Mouse (Mus musculus) inflammation-experienced regulatory T-cells, adult 6 months (primary cell): ENCODE results near the gene Sdr9c7. TPM values are rescaled to one million over a fixed set of nuclear protein-coding genes. Genes with fewer than 3 reads are reported as not detected.

ENCODE experiments used
- polyA plus RNA-seq, 3 experiments: library from polyadenylated mRNA; unstranded; fragments of 100-300 nt; shearing (Covaris generic); gene quantifications; one replicate each; pipeline ENCODE4 v1.2.1; 2017

Sdr9c7 gene
- polyA plus RNA-seq, 3 experiments from 2014 or later = not detected

Other genes with a start within 250 kb of the Sdr9c7 start
- gene Nemp1, start 231.6 kb upstream of the Sdr9c7 start, polyA plus RNA-seq = 1 to 10 TPM; 3.7 to 5.9 (median 5.7) TPM
- gene Nab2, start 229.9 kb upstream of the Sdr9c7 start, polyA plus RNA-seq = 1 to 10 TPM; 7.5 to 9.5 (median 7.8) TPM
- gene Myo1a, start 193.3 kb upstream of the Sdr9c7 start, polyA plus RNA-seq = not detected
- not detected for gene Tac2, start 174.0 kb upstream of the Sdr9c7 start, polyA plus RNA-seq
- under 1 TPM; 0.31 to 0.95 (median 0.64) TPM for gene Zbtb39, start 159.0 kb upstream of the Sdr9c7 start, polyA plus RNA-seq
- under 1 TPM; 0.14 to 0.44 (median 0.37) TPM for gene Gpr182, start 146.8 kb upstream of the Sdr9c7 start, polyA plus RNA-seq
- under 1 TPM in 2 of 3 experiments, not detected in 1; 0.28 TPM for gene Rdh1, start 138.8 kb upstream of the Sdr9c7 start, polyA plus RNA-seq
- gene Rdh16f1, start 138.7 kb upstream of the Sdr9c7 start, polyA plus RNA-seq = 1 to 10 TPM in 1 of 3 experiments, under 1 TPM in 1, not detected in 1; 0.36 to 1.1 TPM
- gene Rdh9, start 122.1 kb upstream of the Sdr9c7 start, polyA plus RNA-seq = 1 to 10 TPM in 1 of 3 experiments, not detected in 2; 1.3 TPM
- not detected for gene Rdh16, start 97.4 kb upstream of the Sdr9c7 start, polyA plus RNA-seq
- not detected for gene Rdh19, start 48.6 kb upstream of the Sdr9c7 start, polyA plus RNA-seq
- gene Rdh16f2, start 32.0 kb upstream of the Sdr9c7 start, polyA plus RNA-seq = not detected
- not detected for gene Rdh7, start 9.7 kb upstream of the Sdr9c7 start, polyA plus RNA-seq
- gene Hsd17b6, start 109.1 kb downstream of the Sdr9c7 start, polyA plus RNA-seq = not detected
- gene Prim1, start 116.7 kb downstream of the Sdr9c7 start, polyA plus RNA-seq = 10 to 100 TPM; 18.1 to 73.7 (median 18.2) TPM
- 1,000 to 10,000 TPM in 2 of 3 experiments, 100 to 1,000 TPM in 1; 923 to 1,212 (median 1,047) TPM for gene Naca, start 137.1 kb downstream of the Sdr9c7 start, polyA plus RNA-seq
- gene Ptges3, start 160.4 kb downstream of the Sdr9c7 start, polyA plus RNA-seq = 100 to 1,000 TPM; 186 to 360 (median 347) TPM
- gene Atp5b, start 184.8 kb downstream of the Sdr9c7 start, polyA plus RNA-seq = 100 to 1,000 TPM; 459 to 529 (median 464) TPM
- gene Baz2a, start 193.1 kb downstream of the Sdr9c7 start, polyA plus RNA-seq = 10 to 100 TPM; 37.9 to 63.7 (median 44.3) TPM